Comparison of ENCODE assay signal across 8 mouse cellular contexts in genomic region chr5:22550033-22550551, GRCm38 (mm10). TPM values are rescaled to one million over a fixed set of nuclear protein-coding genes. Genes with fewer than 3 reads are reported as not detected.
A peak's percentile ranks its signal among the peaks of the same experiment; 100 is the strongest.
DNase-seq lines count a peak whose midpoint lies in the region; ATAC-seq and TF ChIP-seq lines count a peak whose summit lies in the region.

Gene Orc5 (minus strand): TSS chr5:22550429.

- under 1% methylated on average over 31 of the region's 31 CpGs for WGBS in heart, embryonic 12.5 days
- WGBS in kidney, postnatal 0 days = under 1% methylated on average over 31 of the region's 31 CpGs
- WGBS in liver, embryonic 11.5 days = under 1% methylated on average over 31 of the region's 31 CpGs
- WGBS in stomach, embryonic 14.5 days = under 1% methylated on average over 31 of the region's 31 CpGs

- H3K27ac ChIP-seq in heart, embryonic 12.5 days (ENCODE audit: poor library complexity, severe bottlenecking) = peak within 1 kb of the TSS; percentile 84
- peak within 1 kb of the TSS; percentile 90 for H3K27ac ChIP-seq in kidney, postnatal 0 days
- H3K27ac ChIP-seq in liver, embryonic 11.5 days (ENCODE audit: low read depth, low read length) = peak within 1 kb of the TSS; percentile 79
- peak within 1 kb of the TSS; percentile 81 for H3K27ac ChIP-seq in stomach, embryonic 14.5 days (ENCODE audit: low read length)

- H3K9me3 ChIP-seq in erythroblast, embryonic 14.5 days (ENCODE audit: control insufficient read depth, low read length) = peaks cover 25% of the 10 kb centered on the region
- 0 out of 2 replicates have a peak, but pooled peaks cover 12% of the 10 kb centered on the region for H3K9me3 ChIP-seq in heart, embryonic 12.5 days (replicated peaks)
- no peaks in the 10 kb centered on the region for H3K9me3 ChIP-seq in kidney, postnatal 0 days (replicated peaks; ENCODE audit: low read length)
- H3K9me3 ChIP-seq in liver, embryonic 11.5 days (ENCODE audit: control insufficient read depth, low read length) = 0 out of 2 replicates have a peak, but pooled peaks cover 4% of the 10 kb centered on the region
- no peaks in the 10 kb centered on the region for H3K9me3 ChIP-seq in stomach, embryonic 14.5 days (ENCODE audit: control insufficient read depth, low read depth, low read length)

- H3K79me2 ChIP-seq in C2C12 (ENCODE audit: control insufficient read depth, insufficient read depth) = peaks cover 21% of the 10 kb centered on the region

- TF ChIP-seq POLR2A in brain, embryonic 14.5 days (IDR thresholded peaks at IDR 0.05; ENCODE audit: borderline replicate concordance, extremely low read depth, insufficient read depth, insufficient read length, poor library complexity, severe bottlenecking) = peak; percentile 87

- H3K36me3 ChIP-seq in C2C12 (ENCODE audit: control insufficient read depth, insufficient read depth) = peaks cover 22% of the 10 kb centered on the region
- peaks cover 60% of the 10 kb centered on the region for H3K36me3 ChIP-seq in erythroblast, embryonic 14.5 days (ENCODE audit: control insufficient read depth)
- peaks cover 19% of the 10 kb centered on the region for H3K36me3 ChIP-seq in heart, embryonic 12.5 days
- peaks cover 9% of the 10 kb centered on the region; the same call in 1 of the 2 replicates for H3K36me3 ChIP-seq in kidney, postnatal 0 days (ENCODE audit: insufficient read depth, low read length)
- peaks cover 10% of the 10 kb centered on the region; the same call in 1 of the 2 replicates for H3K36me3 ChIP-seq in liver, embryonic 11.5 days (ENCODE audit: control insufficient read depth, insufficient read depth, low read length)
- peaks cover 16% of the 10 kb centered on the region for H3K36me3 ChIP-seq in stomach, embryonic 14.5 days (ENCODE audit: control insufficient read depth, insufficient read depth, low read length)

- H3K4me2 ChIP-seq in heart, embryonic 12.5 days = peak within 1 kb of the TSS; percentile 69
- H3K4me2 ChIP-seq in kidney, postnatal 0 days (ENCODE audit: low read length) = peak within 1 kb of the TSS; percentile 68
- peak within 1 kb of the TSS; percentile 85 for H3K4me2 ChIP-seq in liver, embryonic 11.5 days
- H3K4me2 ChIP-seq in stomach, embryonic 14.5 days (replicated peaks; ENCODE audit: low read depth, low read length) = peak within 1 kb of the TSS; percentile 54

- peak; percentile 99 for ATAC-seq in heart, embryonic 12.5 days (ENCODE audit: insufficient number of reproducible peaks, low FRiP score)
- ATAC-seq in kidney, postnatal 0 days (replicated peaks; ENCODE audit: low FRiP score, low read depth) = peak; percentile 100
- peak; percentile 95 for ATAC-seq in liver, embryonic 11.5 days (replicated peaks; ENCODE audit: low FRiP score)
- peak; percentile 99 for ATAC-seq in stomach, embryonic 14.5 days (ENCODE audit: insufficient number of reproducible peaks, insufficient read depth, low FRiP score, low read depth)

- peak within 1 kb of the TSS; percentile 79 for H3K4me3 ChIP-seq in C2C12 (ENCODE audit: insufficient read depth, poor library complexity, severe bottlenecking)
- peak within 1 kb of the TSS; percentile 79 for H3K4me3 ChIP-seq in erythroblast, embryonic 14.5 days (replicated peaks)
- H3K4me3 ChIP-seq in heart, embryonic 12.5 days = peak within 1 kb of the TSS; percentile 69
- peak within 1 kb of the TSS; percentile 67 for H3K4me3 ChIP-seq in kidney, postnatal 0 days (replicated peaks; ENCODE audit: low read depth, low read length)
- H3K4me3 ChIP-seq in liver, embryonic 11.5 days (ENCODE audit: low read depth, low read length) = peak within 1 kb of the TSS; percentile 69
- H3K4me3 ChIP-seq in stomach, embryonic 14.5 days (ENCODE audit: low read depth, low read length) = peak within 1 kb of the TSS; percentile 64

- H3K79me3 ChIP-seq in C2C12 (ENCODE audit: low read depth) = peaks cover 12% of the 10 kb centered on the region

- DNase-seq in brain, embryonic 14.5 days (ENCODE audit: low read depth) = peak; percentile 98
- DNase-seq in kidney, postnatal 0 days (ENCODE audit: low spot score) = peak; percentile 96
- peak; percentile 95 for DNase-seq in liver, embryonic 11.5 days (ENCODE audit: low spot score)
- DNase-seq in naive thymus-derived CD4-positive, alpha-beta T cell, adult 2 months (ENCODE audit: low read depth) = peak; percentile 94

- H3K27me3 ChIP-seq in C2C12 (ENCODE audit: control insufficient read depth, insufficient read depth, insufficient read length) = no peaks in the 10 kb centered on the region
- H3K27me3 ChIP-seq in erythroblast, embryonic 14.5 days (ENCODE audit: control insufficient read depth) = no peaks in the 10 kb centered on the region
- H3K27me3 ChIP-seq in heart, embryonic 12.5 days (replicated peaks) = no peaks in the 10 kb centered on the region
- H3K27me3 ChIP-seq in kidney, postnatal 0 days (ENCODE audit: insufficient read depth, low read length) = no peaks in the 10 kb centered on the region
- H3K27me3 ChIP-seq in liver, embryonic 11.5 days (replicated peaks; ENCODE audit: control insufficient read depth, insufficient read depth, low read length) = no peaks in the 10 kb centered on the region
- H3K27me3 ChIP-seq in stomach, embryonic 14.5 days (ENCODE audit: control insufficient read depth, insufficient read depth, low read length) = no peaks in the 10 kb centered on the region

- H3K4me1 ChIP-seq in erythroblast, embryonic 14.5 days (ENCODE audit: control insufficient read depth) = peaks cover 69% of the 10 kb centered on the region
- H3K4me1 ChIP-seq in heart, embryonic 12.5 days (replicated peaks) = peaks cover 6% of the 10 kb centered on the region
- peaks cover 8% of the 10 kb centered on the region; the same call in 1 of the 2 replicates for H3K4me1 ChIP-seq in kidney, postnatal 0 days (replicated peaks; ENCODE audit: insufficient read depth, low read length)
- peaks cover 14% of the 10 kb centered on the region for H3K4me1 ChIP-seq in liver, embryonic 11.5 days (replicated peaks; ENCODE audit: control insufficient read depth, insufficient read depth, low read length)
- H3K4me1 ChIP-seq in stomach, embryonic 14.5 days (ENCODE audit: control insufficient read depth, insufficient read depth, low read length) = peaks cover 3% of the 10 kb centered on the region; the same call in 1 of the 2 replicates

- peak within 1 kb of the TSS; percentile 84 for H3K9ac ChIP-seq in heart, embryonic 12.5 days
- peak within 1 kb of the TSS; percentile 74 for H3K9ac ChIP-seq in kidney, postnatal 0 days (ENCODE audit: low read depth, low read length)
- H3K9ac ChIP-seq in liver, embryonic 11.5 days (ENCODE audit: low read depth, low read length) = peak within 1 kb of the TSS; percentile 85
- peak within 1 kb of the TSS; percentile 59 for H3K9ac ChIP-seq in stomach, embryonic 14.5 days (replicated peaks; ENCODE audit: low read depth, low read length)

- no peak for TF ChIP-seq CTCF in C2C12 (IDR thresholded peaks at IDR 0.05; ENCODE audit: control insufficient read depth, insufficient read depth, insufficient read length)
- no peak for TF ChIP-seq CTCF in brain, embryonic 14.5 days (IDR thresholded peaks at IDR 0.05; ENCODE audit: borderline replicate concordance, extremely low read depth, insufficient read depth, insufficient read length)
- TF ChIP-seq CTCF in kidney, postnatal 0 days (IDR thresholded peaks at IDR 0.05; ENCODE audit: low read depth) = no peak

- peak within 1 kb of the TSS; percentile 87 for H3ac ChIP-seq in C2C12 (ENCODE audit: control insufficient read depth, insufficient read length, low read depth)

TF ChIP-seq in C2C12, 6 proteins besides CTCF, POLR2A, EP300 and RAD21:
- TF ChIP-seq MAX (IDR thresholded peaks at IDR 0.05) = peak; percentile 87
- no peak for TF ChIP-seq MYOG (IDR thresholded peaks at IDR 0.05; ENCODE audit: control insufficient read depth, extremely low read depth, insufficient read length)
- TF ChIP-seq MYOD1 (IDR thresholded peaks at IDR 0.05; ENCODE audit: control insufficient read depth, insufficient read length, low read depth) = no peak
TF ChIP-seq in C2C12: peak in this region for 1.

RNA-seq across cellular contexts. Expression of gene Orc5, which starts in this region (rescaled TPM):
- 12.6 TPM for polyA plus RNA-seq in C2C12 (2012; fragmentation: generic; extraction: Trizol)
- 4.7 and 10.1 TPM in 2 replicates for polyA plus RNA-seq in brain, embryonic 14.5 days (2012; rRNA removed)
- polyA plus RNA-seq in erythroblast, embryonic 14.5 days (2012) = 0.69 and 0.72 TPM in 2 replicates
- 34.4 and 35.3 TPM in 2 replicates for polyA plus RNA-seq in heart, embryonic 12.5 days (2016; fragmentation: Nextera tagmentation; extraction: Ambion mirVana)
- 37.6 and 37.7 TPM in 2 replicates for polyA plus RNA-seq in kidney, postnatal 0 days (2015; fragmentation: Nextera tagmentation; extraction: Ambion mirVana)
- polyA plus RNA-seq in liver, embryonic 11.5 days (2014; fragmentation: Nextera tagmentation; extraction: Ambion mirVana) = 89.0 and 92.6 TPM in 2 replicates
- polyA plus RNA-seq in stomach, embryonic 14.5 days (2014; fragmentation: Nextera tagmentation; extraction: Ambion mirVana) = 40.1 and 46.6 TPM in 2 replicates

Comparison
In these comparisons a context has a peak if more than half of its experiments do, and no peak if none do; other contexts are left out.
1. Peak in every context shown above with its lines: DNase-seq, ATAC-seq, H3K4me3 ChIP-seq and H3K27ac ChIP-seq.